Mouse (Mus musculus) mouse embryonic stem cell (cell line): ENCODE results near the gene Arhgef26.

ENCODE experiments used
- in situ Hi-C, 2 experiments: fragments of 300-500 bp; cut with MboI; formaldehyde crosslinking; loops; 1 replicate in 1 of 2; 3 replicates in 1 of 2; pipeline ENCODE4 v1.14.3; 2019 to 2020; ENCODE audit warnings: low sequenced_read_pairs in 2 of 2, low pct_unique_long_range_greater_than_20kb in 1 of 2, mixed read lengths in 1 of 2; ENCODE audit not compliant: unreplicated experiment in 1 of 2

Gene Arhgef26

DNA sequence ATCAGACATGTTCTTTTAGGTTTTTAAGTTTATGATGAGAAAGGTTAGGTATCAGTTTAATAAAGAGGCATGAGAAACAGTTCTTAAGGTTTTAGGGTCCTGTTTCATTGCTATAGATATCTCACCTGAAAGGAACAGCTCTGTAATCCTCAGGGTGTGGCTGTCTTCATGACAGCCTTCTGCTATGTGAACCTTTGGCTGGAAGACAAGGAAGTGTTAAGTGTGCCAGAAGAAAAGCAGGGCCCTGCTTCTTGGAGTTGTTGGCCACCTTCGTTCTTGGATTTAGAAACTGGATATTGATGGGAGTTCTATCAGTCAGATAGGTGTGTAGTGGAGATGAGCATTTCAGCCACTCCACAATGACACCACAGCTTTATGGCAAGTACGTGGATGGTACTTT lies 38.6 kb downstream of the Arhgef26 start:
- in situ Hi-C loops = no loop called here

- in situ Hi-C loops = no loop called here
Observed at GRCm38 (mm10) chr3:62379946-62380345, 41.8 kb downstream of the Arhgef26 start.

GRCm38 (mm10) chr3:62380420-62380819 lies 42.3 kb downstream of the Arhgef26 start:
- in situ Hi-C loops = no loop called here

DNA sequence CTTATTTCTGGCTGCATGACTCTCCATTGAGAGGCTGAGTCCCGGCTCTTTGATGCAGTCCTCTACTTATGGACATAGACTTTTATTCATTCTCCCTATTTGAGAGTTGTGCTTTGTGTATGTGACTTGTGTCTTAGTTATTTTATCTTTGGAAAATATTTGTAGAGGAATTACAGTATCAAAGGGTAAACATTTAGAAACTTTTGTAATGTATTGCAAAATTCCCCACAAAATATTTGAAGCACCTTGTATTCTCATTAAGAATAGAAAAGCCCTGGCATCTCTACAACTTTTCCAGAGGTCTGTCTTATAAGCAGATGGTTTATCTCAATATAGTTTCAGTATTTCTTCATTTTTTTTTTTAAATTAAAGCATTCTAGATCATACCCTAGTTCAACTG lies 44.7 kb downstream of the Arhgef26 start:
- in situ Hi-C loops = no loop called here

DNA sequence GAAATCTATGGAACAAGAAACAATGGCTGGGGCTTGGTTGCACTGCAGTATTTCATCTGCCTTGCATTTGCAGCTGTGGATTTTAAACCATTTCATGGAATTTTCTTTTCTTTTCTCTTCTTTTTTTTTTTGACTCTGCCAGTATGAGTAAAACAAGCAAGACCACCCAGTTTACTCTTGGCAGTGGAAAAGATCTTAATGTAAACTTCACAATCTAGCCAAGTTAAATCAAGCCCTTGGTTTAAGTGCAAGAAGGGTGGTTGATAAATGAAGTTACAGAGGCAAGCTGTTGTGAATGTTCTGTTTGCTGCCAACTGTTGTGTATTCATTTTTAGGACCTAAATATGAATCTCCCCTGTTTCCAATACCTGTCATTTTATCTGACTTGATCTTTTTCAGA lies 54.5 kb downstream of the Arhgef26 start:
- in situ Hi-C loops = no loop called here

DNA sequence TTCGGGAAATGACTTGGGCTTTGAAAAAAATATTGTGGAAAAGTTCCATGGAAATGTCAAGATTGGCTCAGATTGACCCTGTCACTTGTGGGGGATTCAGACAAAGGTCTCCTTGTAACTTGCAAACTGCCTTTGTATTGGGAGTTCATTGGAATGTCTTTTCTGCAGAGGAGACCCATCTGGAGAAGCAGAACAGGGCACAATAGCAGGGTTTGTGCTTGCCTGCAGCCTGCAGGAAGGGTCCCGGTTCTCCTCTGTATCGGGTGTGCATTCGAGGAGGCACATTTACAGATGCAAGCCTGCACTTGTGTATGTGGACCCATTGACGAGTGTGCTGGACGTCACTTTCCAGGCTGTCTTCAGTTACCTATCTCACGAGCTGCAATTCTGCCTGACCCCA lies 56.1 kb downstream of the Arhgef26 start:
- in situ Hi-C loops = no loop called here

- in situ Hi-C loops = no loop called here
Observed at GRCm38 (mm10) chr3:62395368-62395767, 57.2 kb downstream of the Arhgef26 start.

DNA sequence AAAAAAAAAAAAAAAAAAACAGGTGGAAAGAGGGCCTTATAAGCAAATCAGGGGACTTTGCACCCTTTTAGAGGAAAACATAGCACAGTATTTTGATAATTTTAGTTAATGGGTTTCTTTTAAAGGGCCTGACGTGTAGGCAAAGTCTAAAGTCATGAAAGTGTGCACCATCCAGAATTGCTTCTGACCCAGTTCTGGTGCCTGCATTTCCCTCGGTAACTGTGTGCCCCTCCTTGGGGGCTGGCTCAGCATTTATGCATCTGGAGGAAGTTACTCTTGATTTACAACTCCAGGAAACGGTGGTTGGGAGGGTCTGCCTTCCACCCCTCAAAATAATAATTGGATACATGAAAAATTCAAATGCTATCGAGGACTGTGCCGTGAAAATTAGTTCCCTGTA lies 58.0 kb downstream of the Arhgef26 start:
- in situ Hi-C loops = no loop called here

DNA sequence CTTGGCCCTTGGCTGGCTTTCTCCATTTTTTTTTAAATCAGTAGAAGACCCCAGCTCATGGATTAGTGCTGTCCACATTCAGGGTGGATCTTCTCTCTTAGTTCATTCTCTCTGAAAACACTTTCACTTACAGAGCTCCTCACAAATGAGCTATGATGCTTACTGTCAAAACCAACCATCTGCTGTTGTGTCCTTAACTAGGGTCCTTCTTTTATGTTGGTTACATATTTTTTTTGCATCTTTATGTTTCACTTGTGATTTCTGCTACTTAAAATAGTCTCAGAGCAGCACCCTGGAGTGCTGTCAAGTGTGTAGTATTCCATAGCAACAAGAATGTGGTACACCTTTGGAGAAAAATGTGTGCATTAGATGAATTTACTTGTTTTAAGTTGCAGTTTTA lies 60.0 kb downstream of the Arhgef26 start:
- in situ Hi-C loops = no loop called here

GRCm38 (mm10) chr3:62399826-62400746 lies 61.9 kb downstream of the Arhgef26 start:
- in situ Hi-C loops = no loop called here

- in situ Hi-C loops = no loop called here
Observed at GRCm38 (mm10) chr3:62402466-62402865, 64.3 kb downstream of the Arhgef26 start.

GRCm38 (mm10) chr3:62404477-62405246 lies 66.5 kb downstream of the Arhgef26 start:
- in situ Hi-C loops = no loop called here

GRCm38 (mm10) chr3:62409555-62410182 lies 71.5 kb downstream of the Arhgef26 start:
- in situ Hi-C loops = no loop called here

DNA sequence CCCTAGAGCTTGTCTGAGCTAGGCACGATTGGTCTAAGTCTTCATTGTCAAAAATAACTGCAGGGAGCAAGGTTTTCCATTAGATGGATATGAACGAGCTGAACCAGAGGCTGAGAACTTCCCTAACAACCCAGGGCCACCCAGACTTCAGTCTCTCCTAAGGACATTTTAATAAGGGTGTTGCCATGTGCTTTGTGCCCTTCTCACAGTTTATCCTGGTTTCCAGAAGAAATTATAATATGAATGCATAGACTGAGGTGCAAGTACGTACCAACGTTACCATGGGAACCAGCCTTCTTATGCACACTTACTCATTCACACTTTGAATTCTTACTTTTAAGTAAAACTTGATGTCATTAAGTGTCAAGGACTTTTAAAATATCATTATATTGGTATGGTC lies 72.3 kb downstream of the Arhgef26 start:
- in situ Hi-C loops = no loop called here

DNA sequence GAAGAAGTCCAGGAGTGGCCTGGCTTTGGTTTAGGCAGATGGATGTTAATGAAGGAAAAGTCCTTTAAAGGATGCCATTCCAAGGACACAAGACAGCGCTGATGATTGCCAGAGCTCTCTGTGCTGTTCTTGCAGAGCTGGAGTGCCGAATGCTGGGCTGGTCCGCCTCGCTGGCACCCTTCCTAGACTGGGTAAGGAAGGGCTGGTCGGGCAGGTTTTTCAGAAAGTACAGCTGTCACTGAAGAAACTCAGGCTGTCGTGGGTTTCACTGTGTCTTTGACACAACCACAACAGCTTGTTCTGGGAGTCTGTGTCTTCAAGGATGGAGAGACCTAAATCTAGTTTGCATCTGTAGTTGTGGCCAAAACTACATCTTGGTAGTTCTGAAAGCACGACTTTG lies 74.6 kb downstream of the Arhgef26 start:
- in situ Hi-C loops = no loop called here

DNA sequence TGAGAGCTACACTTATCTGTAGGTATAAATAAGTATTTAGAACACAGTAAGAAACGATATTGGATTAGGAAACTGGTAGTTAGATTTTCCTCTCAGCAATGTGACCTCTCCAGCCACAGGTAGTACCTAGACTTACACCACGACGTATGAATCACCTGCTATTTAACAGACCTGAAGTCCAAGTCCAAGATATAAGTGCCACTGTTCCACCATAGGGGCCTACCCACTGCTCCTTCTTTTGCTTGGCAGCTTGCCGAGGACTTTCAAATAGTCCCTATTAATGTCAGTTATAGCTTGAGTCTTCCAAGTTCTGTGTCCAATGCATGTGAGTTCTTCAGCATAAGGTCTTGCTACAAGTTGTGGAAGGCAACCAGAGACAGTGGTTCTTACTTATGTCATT lies 76.8 kb downstream of the Arhgef26 start:
- in situ Hi-C loops = no loop called here

GRCm38 (mm10) chr3:62417458-62417857 lies 79.3 kb downstream of the Arhgef26 start:
- in situ Hi-C loops = no loop called here

- in situ Hi-C loops = no loop called here
Observed at GRCm38 (mm10) chr3:62418387-62419138, 80.4 kb downstream of the Arhgef26 start.

- in situ Hi-C loops = no loop called here
Observed at GRCm38 (mm10) chr3:62433675-62434074, 95.5 kb downstream of the Arhgef26 start.
